Mouse (Mus musculus) embryonic facial prominence, embryonic 11.5 days (tissue): ENCODE results near the gene Mgat2. TPM values are rescaled to one million over a fixed set of nuclear protein-coding genes. Genes with fewer than 3 reads are reported as not detected.

ENCODE experiments used
- ATAC-seq: fragments of 200-750 bp; cut with Nextera tagmentation; replicated peaks from 2 replicates; pipeline ENCODE4 v1.8.0; 2017; ENCODE audit warnings: low read depth; ENCODE audit not compliant: insufficient number of reproducible peaks, low FRiP score, low TSS enrichment
- DNase-seq: peaks from one replicate; pipeline ENCODE4 v3.0.0-alpha.2; 2015; ENCODE audit warnings: low spot score
- H3K27ac ChIP-seq: fragments of 300-500 bp; sonication (generic); replicated peaks from 2 replicates; pipeline ENCODE4 v1.5.1; 2014; ENCODE audit warnings: mild to moderate bottlenecking, low read depth, low read length, control low read depth
- H3K27me3 ChIP-seq: fragments of 300-500 bp; sonication (generic); 2 replicates; pipeline ENCODE4 v1.6.1; 2014; ENCODE audit warnings: mild to moderate bottlenecking, low read length, moderate library complexity, mixed read lengths; ENCODE audit not compliant: control insufficient read depth, insufficient read depth
- H3K36me3 ChIP-seq: fragments of 300-500 bp; sonication (generic); replicated peaks from 2 replicates; pipeline ENCODE4 v1.6.1; 2014; ENCODE audit warnings: low read depth, mild to moderate bottlenecking, low read length, moderate library complexity, mixed read lengths; ENCODE audit not compliant: control insufficient read depth, insufficient read depth
- H3K4me1 ChIP-seq: fragments of 300-500 bp; sonication (generic); 2 replicates; pipeline ENCODE4 v1.6.1; 2014; ENCODE audit warnings: low read length, mixed read lengths; ENCODE audit not compliant: control insufficient read depth, insufficient read depth
- H3K4me2 ChIP-seq: fragments of 300-500 bp; sonication (generic); 2 replicates; pipeline ENCODE4 v1.6.1; 2014; ENCODE audit warnings: low read depth, mild to moderate bottlenecking, control low read depth, low read length, moderate library complexity
- H3K4me3 ChIP-seq: fragments of 300-500 bp; sonication (generic); 2 replicates; pipeline ENCODE4 v1.5.1; 2014; ENCODE audit warnings: low read depth, low read length, control low read depth
- H3K9ac ChIP-seq: fragments of 300-500 bp; sonication (generic); replicated peaks from 2 replicates; pipeline ENCODE4 v1.6.1; 2014; ENCODE audit warnings: mild to moderate bottlenecking, control low read depth, low read length
- H3K9me3 ChIP-seq: fragments of 300-500 bp; sonication (generic); replicated peaks from 2 replicates; pipeline ENCODE4 v1.6.1; 2016; ENCODE audit warnings: mild to moderate bottlenecking, low read length, inconsistent platforms, mixed read lengths; ENCODE audit not compliant: control insufficient read depth
- WGBS: fragments of 180-500 bp; shearing (Covaris S2); extraction: QIAGEN DNeasy Blood & Tissue Kit; methylation state at CpG from one replicate; pipeline ENCODE4 v1.1.7; 2014; 5-methylcytosine and 5-hydroxymethylcytosine counted together
- polyA plus RNA-seq: library from polyadenylated mRNA; unstranded; fragments of >200 nt; fragmentation: Nextera tagmentation; extraction: Ambion mirVana; gene quantifications from 2 replicates; pipeline ENCODE4 v1.2.1, GENCODE M21; 2014

Gene Mgat2
- polyA plus RNA-seq, 1 experiment from 2014 or later = 39.5 TPM

DNA sequence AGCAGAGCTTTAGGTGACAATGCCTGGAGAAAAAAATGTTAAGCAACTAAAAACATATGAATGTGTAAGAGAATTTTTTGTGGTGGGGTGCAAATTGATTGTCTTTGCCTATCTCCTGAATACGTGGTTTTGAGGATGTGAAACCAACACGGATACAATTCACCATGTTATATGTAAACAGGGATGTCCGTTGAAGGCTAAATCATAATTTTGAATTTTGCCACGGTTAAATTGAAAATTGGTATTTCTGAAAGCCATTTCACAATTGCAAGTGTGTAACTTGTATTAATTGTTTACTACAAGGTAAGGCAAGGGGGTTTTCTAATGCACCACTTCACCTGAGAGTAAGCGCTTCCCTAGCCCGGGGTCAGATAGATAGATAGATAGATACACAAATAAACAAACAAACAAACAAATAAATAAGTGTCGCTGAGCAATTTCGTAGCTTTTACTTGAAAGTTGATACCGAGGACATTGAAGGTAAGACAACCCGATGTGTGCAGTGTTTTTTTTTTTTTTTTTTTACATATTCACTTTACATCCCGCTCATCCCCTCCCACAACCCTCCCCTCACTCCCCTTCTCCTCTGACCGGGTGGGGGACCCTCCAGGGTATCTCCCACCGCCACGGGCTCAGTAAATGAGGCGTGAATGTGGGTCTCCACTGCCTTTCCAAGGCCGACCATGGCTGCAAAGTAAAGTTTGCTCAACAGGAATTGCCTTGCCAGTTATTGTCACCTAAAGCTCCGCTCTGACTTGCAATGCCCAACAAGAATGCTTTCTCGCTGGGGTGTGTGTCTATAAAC lies 16.1 kb upstream of the Mgat2 start:
- peak overlapping the region; percentile 71 for H3K9ac ChIP-seq
- ATAC-seq = peak; percentile 16; the same call in 1 of the 2 replicates
- peak overlapping the region; percentile 79 for H3K4me3 ChIP-seq
- WGBS = 8% methylated on average over 18 of the region's 18 CpGs
- no peaks in the 10 kb centered on the region for H3K36me3 ChIP-seq
- peak overlapping the region; percentile 79 for H3K4me2 ChIP-seq
- H3K4me1 ChIP-seq = no peaks in the 10 kb centered on the region
- no peak for DNase-seq
- H3K9me3 ChIP-seq = no peaks in the 10 kb centered on the region
- H3K27ac ChIP-seq = 0 out of 2 replicates have a peak overlapping the region, but pooled peaks have one; percentile 36
- no peaks in the 10 kb centered on the region for H3K27me3 ChIP-seq

- peak within 1 kb of the TSS; percentile 79 for H3K4me2 ChIP-seq
- H3K27me3 ChIP-seq = no peaks in the 10 kb centered on the region
- ATAC-seq (peak; percentile 93), DNase-seq (peak; percentile 83)
- under 1% methylated on average over 40 of the region's 40 CpGs for WGBS
- H3K9me3 ChIP-seq = no peaks in the 10 kb centered on the region
- peak within 1 kb of the TSS; percentile 36 for H3K27ac ChIP-seq
- peak within 1 kb of the TSS; percentile 71 for H3K9ac ChIP-seq
- peak within 1 kb of the TSS; percentile 79 for H3K4me3 ChIP-seq
- H3K4me1 ChIP-seq = no peaks in the 10 kb centered on the region
- H3K36me3 ChIP-seq = no peaks in the 10 kb centered on the region
These were observed 15.4 kb upstream of the Mgat2 start, which contains the start of gene Lrr1 for GRCm38 (mm10) chr12:69168461-69169106. Gene Lrr1 (plus strand): TSS chr12:69168814.

DNA sequence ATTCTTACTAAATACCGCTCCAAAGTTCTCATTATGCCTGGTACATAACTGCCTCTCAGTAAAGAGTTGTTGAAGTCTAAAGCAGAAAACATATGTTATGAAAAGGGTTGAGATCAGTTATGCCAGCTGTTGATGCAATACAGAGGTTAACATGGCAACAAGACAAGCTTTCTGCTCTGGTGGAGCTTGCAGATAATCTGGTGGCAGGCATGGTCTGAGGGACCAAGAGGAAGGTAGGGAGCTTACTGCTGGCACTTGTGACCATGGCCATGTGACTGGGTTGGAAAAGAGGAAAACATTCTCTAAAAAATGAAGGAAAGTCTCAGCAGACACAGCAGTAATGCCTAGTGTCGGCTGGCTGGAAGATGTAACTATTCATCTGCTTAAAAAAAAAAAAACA lies 12.7 kb upstream of the Mgat2 start:
- no peak overlapping the region for H3K4me2 ChIP-seq
- no peak overlapping the region for H3K9ac ChIP-seq
- no peaks in the 10 kb centered on the region for H3K27me3 ChIP-seq
- no peak for ATAC-seq
- H3K4me3 ChIP-seq = no peak overlapping the region
- no peaks in the 10 kb centered on the region for H3K9me3 ChIP-seq
- no peaks in the 10 kb centered on the region for H3K36me3 ChIP-seq
- no peak overlapping the region for H3K27ac ChIP-seq
- H3K4me1 ChIP-seq = no peaks in the 10 kb centered on the region
- WGBS = 91% methylated on average over 2 of the region's 2 CpGs
- no peak for DNase-seq

- WGBS = 93% methylated on average over 3 of the region's 3 CpGs
- no peaks in the 10 kb centered on the region for H3K4me1 ChIP-seq
- no peaks in the 10 kb centered on the region for H3K9me3 ChIP-seq
- no peaks in the 10 kb centered on the region for H3K36me3 ChIP-seq
- H3K27me3 ChIP-seq = no peaks in the 10 kb centered on the region
- no peak overlapping the region for H3K27ac ChIP-seq
- H3K4me3 ChIP-seq = no peak overlapping the region
- DNase-seq = no peak
- no peak; the same call in 1 of the 2 replicates for ATAC-seq
- H3K9ac ChIP-seq = no peak overlapping the region
- H3K4me2 ChIP-seq = no peak overlapping the region
These were observed 8.0 kb upstream of the Mgat2 start for GRCm38 (mm10) chr12:69175975-69176374.

DNA sequence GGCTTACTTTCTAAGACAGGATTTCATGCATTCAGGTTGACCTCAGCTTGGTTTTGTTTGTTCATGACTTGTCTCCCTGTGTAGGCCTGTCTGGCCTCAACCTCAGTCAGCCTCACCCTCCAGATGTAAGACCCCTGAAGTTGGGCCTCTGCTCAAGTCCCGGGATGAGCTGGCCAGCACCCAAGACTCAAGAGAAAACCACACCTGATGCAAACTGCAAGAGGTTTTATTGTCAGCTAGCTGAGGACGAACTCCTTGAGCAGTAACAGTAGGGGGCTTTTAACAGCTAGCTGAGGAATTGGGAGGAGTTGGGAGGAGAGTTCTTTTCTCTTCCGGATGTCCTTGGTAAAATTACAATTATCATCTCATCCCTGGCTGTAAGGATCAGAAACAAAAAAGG lies 6.4 kb upstream of the Mgat2 start:
- DNase-seq = no peak
- Histone ChIP-seq H3K4me3 (no peak overlapping the region), H3K27me3 (no peaks in the 10 kb centered on the region), H3K27ac (no peak overlapping the region), H3K36me3 (no peaks in the 10 kb centered on the region), H3K4me1 (no peaks in the 10 kb centered on the region), H3K9ac (no peak overlapping the region), H3K9me3 (no peaks in the 10 kb centered on the region), H3K4me2 (no peak overlapping the region)
- ATAC-seq = no peak
- WGBS = 83% methylated on average over 3 of the region's 3 CpGs

DNA sequence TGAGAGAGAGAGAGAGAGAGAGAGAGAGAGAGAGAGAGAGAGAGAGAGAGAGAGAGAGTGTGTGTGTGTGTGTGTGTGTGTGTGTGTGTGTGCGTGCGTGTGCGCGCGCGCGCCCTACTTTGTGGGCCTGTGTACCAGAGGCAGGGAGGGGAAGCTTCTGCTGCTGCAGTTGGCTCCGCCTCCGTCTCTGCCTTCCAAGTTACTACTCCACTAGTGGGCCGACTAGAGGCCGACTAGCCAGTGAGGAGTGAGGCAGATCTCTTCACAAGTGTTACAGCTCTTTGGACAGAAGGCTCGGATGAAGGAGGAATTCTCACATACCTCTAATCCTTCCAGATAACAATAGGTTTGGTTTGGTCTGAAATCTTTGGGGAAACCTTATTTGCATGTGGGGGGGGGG lies 4.6 kb upstream of the Mgat2 start:
- no peaks in the 10 kb centered on the region for H3K27me3 ChIP-seq
- H3K4me1 ChIP-seq = no peaks in the 10 kb centered on the region
- ATAC-seq = no peak
- WGBS = 68% methylated on average over 12 of the region's 12 CpGs
- H3K27ac ChIP-seq = no peak overlapping the region
- no peaks in the 10 kb centered on the region for H3K36me3 ChIP-seq
- no peak for DNase-seq
- H3K4me3 ChIP-seq = no peak overlapping the region
- no peaks in the 10 kb centered on the region for H3K9me3 ChIP-seq
- H3K9ac ChIP-seq = no peak overlapping the region
- no peak overlapping the region for H3K4me2 ChIP-seq

- Histone ChIP-seq H3K36me3 (no peaks in the 10 kb centered on the region), H3K27ac (no peak overlapping the region), H3K4me1 (no peaks in the 10 kb centered on the region), H3K9me3 (no peaks in the 10 kb centered on the region), H3K4me3 (no peak overlapping the region), H3K27me3 (no peaks in the 10 kb centered on the region), H3K4me2 (no peak overlapping the region), H3K9ac (no peak overlapping the region)
- ATAC-seq = no peak
- WGBS = 82% methylated on average over 4 of the region's 4 CpGs
- DNase-seq = no peak
These were observed 2.2 kb upstream of the Mgat2 start for GRCm38 (mm10) chr12:69181800-69182199.
